In the genomic region with DNA sequence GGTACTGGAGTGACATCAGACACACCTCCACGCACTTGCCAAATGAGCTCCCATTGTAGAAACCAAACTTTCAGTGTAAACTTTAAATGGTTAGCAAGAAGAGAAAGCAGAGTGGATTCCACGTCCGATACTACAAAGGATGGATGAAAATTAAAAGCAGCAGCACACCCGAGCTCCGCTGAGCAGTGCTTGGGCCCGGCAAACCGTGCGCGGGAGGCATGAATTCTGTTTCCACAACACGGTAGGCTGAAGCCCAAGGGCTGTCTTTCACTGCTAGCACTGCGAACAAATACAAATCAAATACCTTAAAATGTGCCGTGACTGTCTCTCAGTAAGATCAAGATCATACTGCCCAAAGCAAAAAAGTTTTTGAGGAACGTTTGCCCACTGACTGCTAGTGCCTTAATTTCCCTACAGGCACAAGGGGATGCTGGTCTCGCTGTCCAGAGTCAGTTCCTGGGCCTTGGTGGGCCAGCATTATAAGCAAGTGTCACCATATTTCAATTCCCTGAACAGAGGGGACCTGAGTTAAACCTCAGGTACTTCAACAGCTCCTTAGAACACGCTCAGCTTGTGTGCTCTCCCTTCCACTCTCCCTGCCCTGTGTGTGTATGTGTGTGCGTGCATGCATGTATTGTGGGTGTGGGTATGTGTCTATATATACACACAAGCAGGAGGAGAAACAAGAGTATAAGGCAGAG, we compare ENCODE assay signal across 19 mouse cellular contexts.
"Had no signal": no experiment of that assay in that cellular context is flagged by ENCODE, and none has a peak within 500 bp of the region (broad histone marks: within the 10 kb centered on the region; RNA-seq: fewer than 3 reads in every experiment).

No protein-coding gene starts in this region.

- H3K27ac ChIP-seq: kidney, postnatal 0 days; limb, embryonic 10.5 days; limb, embryonic 13.5 days; liver, embryonic 12.5 days; liver, embryonic 15.5 days; lung, embryonic 15.5 days; midbrain, embryonic 10.5 days; midbrain, embryonic 13.5 days; neural tube, embryonic 13.5 days had no signal

- H3K36me3 ChIP-seq: limb, embryonic 10.5 days; limb, embryonic 13.5 days; liver, embryonic 12.5 days; liver, embryonic 15.5 days; lung, embryonic 15.5 days; midbrain, embryonic 10.5 days; midbrain, embryonic 13.5 days; neural tube, embryonic 13.5 days had no signal

- H3K4me2 ChIP-seq: limb, embryonic 13.5 days; liver, embryonic 12.5 days; liver, embryonic 15.5 days; lung, embryonic 15.5 days; midbrain, embryonic 13.5 days; neural tube, embryonic 13.5 days had no signal

- ATAC-seq: liver, embryonic 12.5 days; midbrain, embryonic 13.5 days; midbrain, embryonic 16.5 days had no signal

- DNase-seq: kidney, adult 2 months; kidney, postnatal 25 days; liver; lung, adult 18-20 months; lung, postnatal 10 days; lung, postnatal 36 days; thymus, postnatal 25 days had no signal

- H3K9me3 ChIP-seq: limb, embryonic 10.5 days; limb, embryonic 13.5 days; liver, embryonic 12.5 days; liver, embryonic 15.5 days; lung, embryonic 15.5 days; megakaryocyte, embryonic 14.5 days; midbrain, embryonic 10.5 days; midbrain, embryonic 13.5 days; neural tube, embryonic 13.5 days had no signal

- H3K4me3 ChIP-seq: limb, embryonic 10.5 days; limb, embryonic 13.5 days; liver, embryonic 12.5 days; liver, embryonic 15.5 days; lung, embryonic 15.5 days; megakaryocyte, embryonic 14.5 days; midbrain, embryonic 10.5 days; midbrain, embryonic 13.5 days; myocyte; neural tube, embryonic 13.5 days had no signal

- H3K27me3 ChIP-seq: limb, embryonic 13.5 days; liver, embryonic 12.5 days; liver, embryonic 15.5 days; lung, embryonic 15.5 days; midbrain, embryonic 13.5 days; neural tube, embryonic 13.5 days had no signal

- H3K9ac ChIP-seq: limb, embryonic 13.5 days; liver, embryonic 12.5 days; liver, embryonic 15.5 days; lung, embryonic 15.5 days; midbrain, embryonic 13.5 days; neural tube, embryonic 13.5 days had no signal
